Mouse (Mus musculus): ENCODE measurements around the gene Wasf2. TPM values are rescaled to one million over a fixed set of nuclear protein-coding genes. Genes with fewer than 3 reads are reported as not detected.
A peak's percentile ranks its signal among the peaks of the same experiment; 100 is the strongest.

Wasf2 gene
- 18.7 and 21.7 TPM in 2 replicates for total RNA-seq (2012; rRNA removed)
- total RNA-seq (2014; rRNA removed): 12.9 and 14.9 TPM in 2 replicates
- polyA plus RNA-seq (2012; ENCODE audit: insufficient read length, low read depth): 53.1 and 59.5 TPM in 2 replicates

DNA sequence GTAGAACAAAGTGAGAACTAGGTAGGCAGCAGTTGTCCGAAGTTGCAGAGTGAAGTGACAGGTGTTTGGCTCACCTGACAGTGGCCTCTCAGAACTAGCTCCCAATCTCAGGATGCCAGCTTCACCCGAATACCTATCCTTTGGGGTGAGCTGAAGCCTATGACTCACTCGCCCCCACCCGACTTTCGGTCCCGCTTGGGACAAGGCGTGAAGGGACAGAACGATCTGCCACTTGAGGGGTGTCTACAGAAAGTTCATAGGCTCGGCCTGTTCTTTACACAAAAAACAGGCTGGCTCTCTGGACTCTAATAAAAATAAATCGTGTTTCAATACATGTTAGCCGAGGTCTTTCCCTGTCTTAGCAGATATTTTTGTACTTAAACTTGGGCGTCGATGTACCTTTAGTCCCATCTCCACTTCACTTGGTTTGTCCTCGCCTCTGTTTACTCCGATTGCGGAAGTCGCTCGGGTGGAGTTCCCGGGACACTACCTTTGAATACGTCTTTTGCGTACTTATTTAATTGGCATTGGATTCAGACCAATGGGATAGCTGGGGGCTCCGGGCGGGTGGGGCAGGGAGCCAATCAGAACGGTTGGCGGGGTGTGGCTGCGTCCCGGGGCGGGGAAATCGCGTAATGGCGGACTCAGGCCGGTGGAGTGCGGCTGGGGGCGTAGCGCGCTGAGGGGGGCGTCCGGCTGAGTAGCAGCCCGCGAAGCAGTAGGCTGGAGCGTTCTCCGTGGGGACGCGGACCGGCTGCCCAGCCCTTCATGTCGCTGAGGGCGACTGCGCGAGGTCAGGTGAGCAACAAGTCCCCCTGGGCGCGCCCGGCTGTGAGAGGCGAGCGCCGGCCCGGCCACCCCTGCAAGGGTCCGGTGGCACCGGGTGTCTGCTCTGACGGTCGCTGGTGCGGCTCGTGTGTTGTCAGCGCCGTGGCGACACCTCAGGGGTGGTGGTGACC lies at the start of gene Wasf2:
Wasf2 (plus strand) TSS at position 575 of the 959 bp plus-strand sequence.
- H3K27ac ChIP-seq (ENCODE audit: insufficient read depth, low read depth): peak within 1 kb of the TSS; percentile 55
- TF ChIP-seq JUN (IDR thresholded peaks at IDR 0.05; ENCODE audit: insufficient read depth, low read depth, low read length) (no peak; the same call in 1 of the 2 replicates), SIN3A (IDR thresholded peaks at IDR 0.05; ENCODE audit: low read length) (peak; percentile 90), UBTF (IDR thresholded peaks at IDR 0.05; ENCODE audit: low read depth, low read length) (no peak), MYC (IDR thresholded peaks at IDR 0.05; ENCODE audit: low read depth, low read length) (no peak), TBP (conservative IDR thresholded peaks at IDR 0.05; ENCODE audit: low read depth, low read length) (peak; percentile 33; the same call in 1 of the 2 replicates), PAX5 (IDR thresholded peaks at IDR 0.05; ENCODE audit: low read length) (no peak), USF1 (IDR thresholded peaks at IDR 0.05; ENCODE audit: low read depth, low read length) (no peak), EP300 (IDR thresholded peaks at IDR 0.05; ENCODE audit: low read length) (peak; percentile 30; the same call in 1 of the 2 replicates), IRF4 (IDR thresholded peaks at IDR 0.05; ENCODE audit: low read depth, low read length) (peak; percentile 78), POLR2AphosphoS2 (IDR thresholded peaks at IDR 0.05; ENCODE audit: low read depth, low read length) (no peak), MAZ (IDR thresholded peaks at IDR 0.05; ENCODE audit: low read depth, low read length) (peak; percentile 89; the same call in 1 of the 2 replicates), ETS1 (conservative IDR thresholded peaks at IDR 0.05; ENCODE audit: low read depth, low read length) (no peak), RCOR1 (conservative IDR thresholded peaks at IDR 0.05; ENCODE audit: low read depth, low read length) (no peak; the same call in 1 of the 2 replicates), ELF1 (IDR thresholded peaks at IDR 0.05; ENCODE audit: low read depth, low read length) (peak; percentile 96), TCF12 (IDR thresholded peaks at IDR 0.05; ENCODE audit: low read depth, low read length) (peak; percentile 94), MXI1 (IDR thresholded peaks at IDR 0.05; ENCODE audit: low read depth, low read length) (no peak), SMC3 (IDR thresholded peaks at IDR 0.05; ENCODE audit: low read depth, low read length) (no peak), CHD1 (IDR thresholded peaks at IDR 0.05; ENCODE audit: low read depth, low read length) (peak; percentile 100), ZNF384 (IDR thresholded peaks at IDR 0.05; ENCODE audit: low read depth, low read length) (no peak), GABPA (IDR thresholded peaks at IDR 0.05; ENCODE audit: insufficient replicate concordance, low read depth, low read length) (no peak), KAT2A (IDR thresholded peaks at IDR 0.05; ENCODE audit: insufficient replicate concordance, low read length) (0 out of 2 replicates have a peak, but pooled peaks have one; percentile 53), JUND (conservative IDR thresholded peaks at IDR 0.05; ENCODE audit: low read depth, low read length) (peak; percentile 52; the same call in 1 of the 2 replicates), BHLHE40 (IDR thresholded peaks at IDR 0.05; ENCODE audit: low read depth, low read length) (peak; percentile 55), MAFK (IDR thresholded peaks at IDR 0.05; ENCODE audit: insufficient replicate concordance, low read length) (no peak), CHD2 (IDR thresholded peaks at IDR 0.05; ENCODE audit: low read length) (peak; percentile 94), E2F4 (IDR thresholded peaks at IDR 0.05; ENCODE audit: insufficient replicate concordance, low read depth, low read length) (peak; percentile 72; the same call in 1 of the 2 replicates), USF2 (conservative IDR thresholded peaks at IDR 0.05; ENCODE audit: low read depth, low read length) (no peak), MAX (IDR thresholded peaks at IDR 0.05; ENCODE audit: low read length) (peak; percentile 17; the same call in 1 of the 2 replicates), CTCF (conservative IDR thresholded peaks at IDR 0.05 in 1 of 2, IDR thresholded peaks at IDR 0.05 in 1 of 2; ENCODE audit: low read depth in 2 of 2, low read length in 2 of 2) (no peak), MEF2A (IDR thresholded peaks at IDR 0.05; ENCODE audit: borderline replicate concordance, low read depth, low read length) (peak; percentile 62), ZC3H11A (IDR thresholded peaks at IDR 0.05; ENCODE audit: low read depth, low read length) (no peak), RAD21 (IDR thresholded peaks at IDR 0.05; ENCODE audit: low read depth, low read length) (no peak), ZKSCAN1 (IDR thresholded peaks at IDR 0.05; ENCODE audit: borderline replicate concordance, low read depth, low read length) (no peak), NELFE (IDR thresholded peaks at IDR 0.05; ENCODE audit: low read depth, low read length) (peak; percentile 76), HCFC1 (IDR thresholded peaks at IDR 0.05; ENCODE audit: low read depth, low read length) (peak; percentile 66), POLR2A (IDR thresholded peaks at IDR 0.05; ENCODE audit: low read depth, low read length) (peak; percentile 61), ZMIZ1 (IDR thresholded peaks at IDR 0.05; ENCODE audit: low read depth, low read length) (peak; percentile 68; the same call in 1 of the 2 replicates)

More for the DNA sequence above, at the start of gene Wasf2:
- peak within 1 kb of the TSS; percentile 81 for H3K9ac ChIP-seq (ENCODE audit: insufficient read depth, low read depth)
- H3K9me3 ChIP-seq (replicated peaks; ENCODE audit: low read length): no peaks in the 10 kb centered on the region
- H3K79me2 ChIP-seq (replicated peaks; ENCODE audit: control insufficient read depth, extremely low read depth, insufficient read depth, poor library complexity, severe bottlenecking): peaks cover 41% of the 10 kb centered on the region
- DNase-seq (ENCODE audit: extremely low read depth): peak; percentile 97
- peaks cover 3 to 14% of the 10 kb centered on the region in 2 experiments; a peak in 3 of 4 replicates for H3K4me1 ChIP-seq (ENCODE audit: control insufficient read depth in 1 of 2, insufficient read depth in 2 of 2)
- no peaks in the 10 kb centered on the region for H3K27me3 ChIP-seq (replicated peaks)
- dilution Hi-C loops (cut with MboI; ENCODE audit: extremely low pct_ligation_motif_present, extremely low pct_unique_long_range_greater_than_20kb, low sequenced_read_pairs) (no loop called here), in situ Hi-C loops (cut with MboI; ENCODE audit: low pct_ligation_motif_present, low pct_unique_long_range_greater_than_20kb, low sequenced_read_pairs) (loop anchor here (5.0 kb wide), 1 partner anchor 37 kb away; no protein-coding TSS in a partner anchor)
- peak within 1 kb of the TSS; percentile 89 for H3K4me2 ChIP-seq (ENCODE audit: insufficient read depth, low read depth, poor library complexity, severe bottlenecking)
- peak within 1 kb of the TSS; percentile 77 to 93 (median 78) for H3K4me3 ChIP-seq (replicated peaks in 1 of 3; ENCODE audit: low read depth in 2 of 3, low read length in 2 of 3, poor library complexity in 1 of 3)
- H3K36me3 ChIP-seq (replicated peaks in 1 of 2; ENCODE audit: control insufficient read depth in 1 of 2, insufficient read depth in 1 of 2, low read length in 1 of 2): peaks cover 3 to 11% of the 10 kb centered on the region in 2 experiments

All from CH12.LX (cell line).